Mouse (Mus musculus): Measurements from ENCODE around the gene Minos1. TPM values are rescaled to one million over a fixed set of nuclear protein-coding genes. Genes with fewer than 3 reads are reported as not detected.

Gene Minos1
- polyA plus RNA-seq, 1 experiment from 2014 or later: 421 TPM

DNA sequence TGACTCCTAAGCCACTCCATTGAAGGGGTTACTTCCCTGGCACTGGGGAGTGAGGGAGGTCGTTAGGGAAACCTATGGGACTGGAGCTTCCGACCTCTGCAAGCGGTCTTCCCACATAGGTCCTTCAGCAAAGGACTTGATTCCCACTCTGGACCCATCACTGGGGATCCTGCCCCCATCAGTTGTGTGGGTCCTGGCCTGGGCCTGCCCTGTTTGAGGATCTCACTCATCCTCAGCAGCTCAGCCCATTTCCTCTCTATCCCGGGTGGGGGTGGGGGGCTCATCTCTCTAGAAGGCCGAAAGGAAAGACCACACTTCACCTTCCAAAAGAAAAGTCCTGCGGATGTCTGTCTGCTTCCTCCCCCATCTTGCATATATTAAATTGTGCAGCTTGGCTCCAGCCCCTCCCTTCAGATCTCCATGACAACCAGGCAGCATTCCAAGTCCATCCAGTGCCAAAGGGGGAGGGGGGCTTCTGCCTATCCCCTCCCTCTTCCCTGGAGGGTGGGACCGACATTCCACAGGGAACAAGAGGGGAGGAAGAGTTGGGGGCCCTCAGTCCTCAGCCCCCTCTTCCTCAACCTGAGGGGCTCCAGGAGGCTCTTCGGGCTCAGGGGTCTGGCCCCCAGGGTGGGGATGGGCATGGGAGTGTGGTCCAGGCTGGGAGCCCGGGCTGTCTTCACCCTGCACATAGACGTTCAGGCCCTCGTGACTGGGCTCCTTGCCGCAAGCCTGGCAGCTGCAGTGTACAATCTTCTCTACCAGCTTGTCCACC, 47.9 kb downstream of the Minos1 start:
- ATAC-seq (ENCODE audit: low FRiP score): peak; percentile 79
- Histone ChIP-seq H3K36me3 (ENCODE audit: control insufficient read depth, insufficient read depth, low read length) (no peaks in the 10 kb centered on the region), H3K4me1 (ENCODE audit: control insufficient read depth, insufficient read depth, low read length) (peaks cover 14% of the 10 kb centered on the region), H3K9me3 (ENCODE audit: control insufficient read depth, low read length) (no peaks in the 10 kb centered on the region), H3K4me3 (ENCODE audit: low read depth, low read length) (no peak overlapping the region), H3K27me3 (ENCODE audit: control insufficient read depth, insufficient read depth, low read length) (no peaks in the 10 kb centered on the region), H3K4me2 (peak overlapping the region; percentile 18; the same call in 1 of the 2 replicates), H3K27ac (ENCODE audit: low read depth, low read length) (no peak overlapping the region), H3K9ac (ENCODE audit: low read length) (peak overlapping the region; percentile 35)
- peak; percentile 92 for DNase-seq (ENCODE audit: low spot score, missing footprints)
- WGBS: 23% methylated on average over 12 of the region's 12 CpGs

DNA sequence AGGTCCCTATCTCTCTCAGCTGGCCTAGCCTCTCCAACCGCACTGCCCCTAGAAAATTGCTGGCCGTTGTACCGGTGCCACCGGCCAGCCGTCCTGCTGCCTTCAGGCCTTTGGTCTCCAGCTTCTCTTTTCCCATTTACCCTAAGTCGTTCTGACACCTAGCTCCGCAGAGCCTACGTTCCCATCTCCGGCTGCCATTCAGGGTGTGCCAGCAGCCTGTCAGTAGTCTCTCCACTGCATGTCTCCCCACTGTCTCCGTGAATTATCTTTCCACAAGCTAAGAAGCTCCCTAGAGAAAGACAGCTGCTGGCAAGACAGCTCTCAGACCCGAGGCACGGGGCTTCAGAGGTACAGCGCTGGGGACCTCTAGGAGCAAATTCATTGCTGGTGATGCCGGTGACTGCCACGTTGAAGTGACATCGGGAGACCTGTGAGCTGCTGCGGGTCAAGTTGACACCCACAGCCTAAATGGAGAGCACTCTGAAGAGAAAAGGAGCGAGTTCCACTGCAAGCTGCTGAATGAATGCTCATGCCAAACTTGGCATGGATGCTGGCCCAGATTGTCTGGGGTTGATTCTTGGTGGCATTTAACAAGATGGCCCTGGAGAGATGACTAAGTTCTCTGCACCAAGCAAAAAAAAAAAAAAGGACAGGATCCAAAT, 49.5 kb downstream of the Minos1 start:
- Histone ChIP-seq H3K9me3 (ENCODE audit: control insufficient read depth, low read length) (no peaks in the 10 kb centered on the region), H3K36me3 (ENCODE audit: control insufficient read depth, insufficient read depth, low read length) (no peaks in the 10 kb centered on the region), H3K9ac (ENCODE audit: low read length) (no peak overlapping the region), H3K27me3 (ENCODE audit: control insufficient read depth, insufficient read depth, low read length) (peaks cover 10% of the 10 kb centered on the region), H3K27ac (ENCODE audit: low read depth, low read length) (no peak overlapping the region), H3K4me2 (no peak overlapping the region), H3K4me1 (ENCODE audit: control insufficient read depth, insufficient read depth, low read length) (peaks cover 14% of the 10 kb centered on the region), H3K4me3 (ENCODE audit: low read depth, low read length) (no peak overlapping the region)
- 78% methylated on average over 18 of the region's 18 CpGs for WGBS
- DNase-seq (ENCODE audit: low spot score, missing footprints) (no peak), ATAC-seq (ENCODE audit: low FRiP score) (no peak)

DNA sequence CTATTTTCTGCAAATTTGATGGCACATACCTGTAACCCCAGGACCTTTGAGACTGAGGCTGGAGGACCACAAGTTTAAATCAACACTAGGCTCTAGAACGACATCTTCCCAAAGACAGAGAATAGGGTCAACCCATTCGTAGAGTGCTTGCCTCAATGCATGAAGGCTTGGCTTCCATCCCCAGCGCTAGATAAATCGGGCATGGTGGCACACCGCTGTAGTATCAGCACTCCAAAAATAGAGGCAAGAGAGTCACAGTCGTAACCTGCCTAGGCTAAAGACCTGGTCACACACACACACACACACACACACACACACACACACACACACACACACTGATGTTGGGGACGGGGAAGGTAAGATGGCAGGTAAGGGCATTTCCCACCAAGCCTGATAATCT, 50.7 kb downstream of the Minos1 start:
- Histone ChIP-seq H3K27ac (ENCODE audit: low read depth, low read length) (no peak overlapping the region), H3K4me2 (no peak overlapping the region), H3K36me3 (ENCODE audit: control insufficient read depth, insufficient read depth, low read length) (no peaks in the 10 kb centered on the region), H3K27me3 (ENCODE audit: control insufficient read depth, insufficient read depth, low read length) (peaks cover 21% of the 10 kb centered on the region), H3K4me1 (ENCODE audit: control insufficient read depth, insufficient read depth, low read length) (peaks cover 19% of the 10 kb centered on the region), H3K4me3 (ENCODE audit: low read depth, low read length) (no peak overlapping the region), H3K9ac (ENCODE audit: low read length) (no peak overlapping the region), H3K9me3 (ENCODE audit: control insufficient read depth, low read length) (no peaks in the 10 kb centered on the region)
- 89% methylated on average over 7 of the region's 7 CpGs for WGBS
- ATAC-seq (ENCODE audit: low FRiP score): no peak
- DNase-seq (ENCODE audit: low spot score, missing footprints): no peak

DNA sequence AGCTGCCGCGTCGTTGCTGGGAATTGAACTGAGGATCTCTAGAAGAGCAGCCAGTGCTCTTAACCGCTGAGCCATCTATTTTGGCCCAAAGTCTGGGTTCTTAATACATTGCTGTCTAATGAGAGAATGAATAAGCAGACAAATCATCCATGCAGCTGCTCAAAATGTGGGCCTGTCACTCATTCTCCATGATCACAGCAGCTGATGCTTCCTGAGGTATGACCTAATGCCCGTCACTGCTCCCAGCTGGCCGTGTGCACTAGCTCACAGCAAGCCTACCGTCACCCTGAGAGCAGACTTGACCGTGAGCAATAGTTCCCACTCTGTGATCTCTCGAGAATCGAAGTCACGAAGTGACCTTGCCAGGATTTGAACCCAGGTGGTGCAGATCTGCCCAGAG, 51.5 kb downstream of the Minos1 start:
- 84% methylated on average over 11 of the region's 11 CpGs for WGBS
- no peak overlapping the region for H3K27ac ChIP-seq (ENCODE audit: low read depth, low read length)
- H3K4me3 ChIP-seq (ENCODE audit: low read depth, low read length): no peak overlapping the region
- no peaks in the 10 kb centered on the region for H3K36me3 ChIP-seq (ENCODE audit: control insufficient read depth, insufficient read depth, low read length)
- no peak overlapping the region for H3K4me2 ChIP-seq
- no peak for ATAC-seq (ENCODE audit: low FRiP score)
- no peaks in the 10 kb centered on the region for H3K9me3 ChIP-seq (ENCODE audit: control insufficient read depth, low read length)
- H3K27me3 ChIP-seq (ENCODE audit: control insufficient read depth, insufficient read depth, low read length): peaks cover 30% of the 10 kb centered on the region
- DNase-seq (ENCODE audit: low spot score, missing footprints): no peak
- no peak overlapping the region for H3K9ac ChIP-seq (ENCODE audit: low read length)
- H3K4me1 ChIP-seq (ENCODE audit: control insufficient read depth, insufficient read depth, low read length): peaks cover 23% of the 10 kb centered on the region

DNA sequence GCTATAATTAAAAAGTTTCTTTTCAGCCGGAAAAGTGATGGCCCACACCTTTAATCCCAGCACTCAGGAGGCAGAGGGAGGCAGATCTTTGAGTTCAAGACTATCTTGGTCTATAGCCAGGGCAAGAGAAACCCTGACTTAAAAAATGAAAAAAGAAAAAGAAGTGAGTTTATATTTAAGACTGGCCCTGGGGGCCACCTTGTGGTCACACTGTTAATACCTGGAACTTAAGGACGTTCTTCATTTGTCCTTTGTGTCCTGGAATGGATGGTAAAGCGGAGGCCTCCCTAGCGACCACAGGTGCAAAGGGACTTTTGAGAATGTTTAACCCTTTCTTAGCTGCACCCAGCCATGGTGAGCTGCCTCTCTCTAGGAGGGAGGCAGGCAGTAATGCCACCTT, 52.2 kb downstream of the Minos1 start:
- Histone ChIP-seq H3K27me3 (ENCODE audit: control insufficient read depth, insufficient read depth, low read length) (peaks cover 37% of the 10 kb centered on the region), H3K4me3 (ENCODE audit: low read depth, low read length) (no peak overlapping the region), H3K9me3 (ENCODE audit: control insufficient read depth, low read length) (no peaks in the 10 kb centered on the region), H3K36me3 (ENCODE audit: control insufficient read depth, insufficient read depth, low read length) (no peaks in the 10 kb centered on the region), H3K27ac (ENCODE audit: low read depth, low read length) (no peak overlapping the region), H3K4me2 (no peak overlapping the region), H3K9ac (ENCODE audit: low read length) (no peak overlapping the region), H3K4me1 (ENCODE audit: control insufficient read depth, insufficient read depth, low read length) (peaks cover 23% of the 10 kb centered on the region)
- WGBS: 18% methylated on average over 4 of the region's 4 CpGs
- no peak for ATAC-seq (ENCODE audit: low FRiP score)
- no peak for DNase-seq (ENCODE audit: low spot score, missing footprints)

DNA sequence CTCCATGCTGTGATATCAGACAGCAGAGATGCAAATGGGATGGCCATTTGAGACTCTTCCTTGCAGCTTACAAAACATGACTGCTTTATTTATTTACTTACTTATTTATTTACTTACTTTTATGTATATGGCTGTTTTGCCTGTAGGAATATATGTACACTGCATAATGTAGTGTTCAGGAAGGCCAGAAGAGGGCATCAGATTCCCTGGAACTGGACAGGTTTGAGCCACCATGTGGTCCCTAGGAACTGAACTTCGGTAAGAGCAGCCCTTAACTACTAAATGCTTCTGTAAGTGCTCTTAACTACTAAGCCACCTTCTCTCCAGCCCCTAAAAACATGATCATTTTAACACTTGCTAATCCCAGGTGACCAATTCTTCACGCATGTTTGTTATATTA, 52.6 kb downstream of the Minos1 start:
- no peaks in the 10 kb centered on the region for H3K9me3 ChIP-seq (ENCODE audit: control insufficient read depth, low read length)
- 32% methylated on average over 2 of the region's 2 CpGs for WGBS
- H3K27ac ChIP-seq (ENCODE audit: low read depth, low read length): no peak overlapping the region
- DNase-seq (ENCODE audit: low spot score, missing footprints) (no peak), ATAC-seq (ENCODE audit: low FRiP score) (no peak)
- peaks cover 41% of the 10 kb centered on the region for H3K27me3 ChIP-seq (ENCODE audit: control insufficient read depth, insufficient read depth, low read length)
- H3K36me3 ChIP-seq (ENCODE audit: control insufficient read depth, insufficient read depth, low read length): no peaks in the 10 kb centered on the region
- peaks cover 21% of the 10 kb centered on the region for H3K4me1 ChIP-seq (ENCODE audit: control insufficient read depth, insufficient read depth, low read length)
- H3K9ac ChIP-seq (ENCODE audit: low read length): no peak overlapping the region
- no peak overlapping the region for H3K4me2 ChIP-seq
- H3K4me3 ChIP-seq (ENCODE audit: low read depth, low read length): no peak overlapping the region

DNA sequence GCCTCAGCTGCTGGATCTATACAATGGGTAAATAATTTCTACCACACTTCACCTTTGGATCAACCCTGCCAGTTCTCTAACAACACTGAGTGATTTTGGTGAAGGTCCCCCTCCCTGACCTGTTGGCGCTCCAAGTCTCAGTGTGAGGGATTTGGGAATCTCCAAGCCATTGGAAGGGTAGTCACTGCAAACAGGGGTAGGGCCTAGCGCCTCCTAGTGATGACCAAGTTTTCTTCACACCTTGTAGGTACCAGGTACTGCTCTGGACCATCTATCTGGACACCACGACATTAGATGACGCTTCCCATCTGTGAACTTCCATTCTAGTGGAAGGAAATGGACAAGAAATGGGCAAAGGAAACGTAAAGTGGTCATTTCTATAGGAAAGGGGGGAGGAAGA, 55.0 kb downstream of the Minos1 start:
- H3K27me3 ChIP-seq (ENCODE audit: control insufficient read depth, insufficient read depth, low read length): peaks cover 51% of the 10 kb centered on the region
- H3K36me3 ChIP-seq (ENCODE audit: control insufficient read depth, insufficient read depth, low read length): no peaks in the 10 kb centered on the region
- no peak overlapping the region for H3K4me3 ChIP-seq (ENCODE audit: low read depth, low read length)
- H3K4me1 ChIP-seq (ENCODE audit: control insufficient read depth, insufficient read depth, low read length): peaks cover 9% of the 10 kb centered on the region
- ATAC-seq (ENCODE audit: low FRiP score) (no peak), DNase-seq (ENCODE audit: low spot score, missing footprints) (peak; percentile 80)
- H3K4me2 ChIP-seq: no peak overlapping the region
- 14% methylated on average over 5 of the region's 5 CpGs for WGBS
- H3K27ac ChIP-seq (ENCODE audit: low read depth, low read length): no peak overlapping the region
- no peaks in the 10 kb centered on the region for H3K9me3 ChIP-seq (ENCODE audit: control insufficient read depth, low read length)
- H3K9ac ChIP-seq (ENCODE audit: low read length): no peak overlapping the region

DNA sequence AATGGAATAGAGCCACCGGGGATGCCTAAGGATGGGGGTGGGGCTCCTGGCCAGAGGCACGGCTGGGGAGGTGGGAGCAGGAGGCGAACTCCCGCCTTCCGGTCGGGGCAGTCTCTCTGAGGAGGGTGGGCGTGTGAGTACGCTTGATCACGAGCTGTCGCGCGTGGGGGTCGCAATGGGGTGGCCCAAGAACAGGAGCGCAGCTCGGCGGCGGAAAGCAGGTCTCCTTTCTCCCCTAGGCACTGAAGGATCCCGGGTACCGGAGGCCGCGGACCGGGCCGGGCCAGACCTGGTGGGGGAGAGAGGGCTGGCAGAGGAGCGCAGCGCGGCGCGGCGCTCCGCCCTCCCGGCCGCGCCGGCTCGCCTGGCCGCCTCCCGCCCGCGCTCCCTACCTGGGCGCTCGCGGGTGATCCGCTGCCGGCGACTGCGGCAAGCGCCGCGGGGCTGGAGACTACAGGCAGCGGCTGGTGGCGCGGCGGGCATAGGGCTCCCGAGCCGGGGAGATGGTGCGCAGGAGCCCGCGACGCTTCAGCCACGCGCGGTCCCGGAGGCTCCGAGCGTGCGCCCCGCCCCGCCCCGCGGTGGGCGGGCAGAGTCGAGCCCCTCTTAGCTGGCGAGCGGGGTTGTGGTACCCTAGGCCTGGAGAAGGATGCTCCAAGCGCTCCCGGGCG, 55.7 kb downstream of the Minos1 start, which contains the start of gene Htr6:
Htr6 (minus strand) TSS at position 530 of the 671 bp plus-strand sequence.
- WGBS: under 1% methylated on average over 72 of the region's 77 CpGs
- 0 out of 2 replicates have a peak within 1 kb of the TSS, but pooled peaks have one; percentile 12 for H3K9ac ChIP-seq (ENCODE audit: low read length)
- H3K9me3 ChIP-seq (ENCODE audit: control insufficient read depth, low read length): no peaks in the 10 kb centered on the region
- ATAC-seq (ENCODE audit: low FRiP score): peak; percentile 33; the same call in 1 of the 2 replicates
- DNase-seq (ENCODE audit: low spot score, missing footprints): peak; percentile 86
- peaks cover 9% of the 10 kb centered on the region for H3K4me1 ChIP-seq (ENCODE audit: control insufficient read depth, insufficient read depth, low read length)
- peak within 1 kb of the TSS; percentile 61 for H3K4me2 ChIP-seq
- peaks cover 51% of the 10 kb centered on the region for H3K27me3 ChIP-seq (ENCODE audit: control insufficient read depth, insufficient read depth, low read length)
- no peak within 1 kb of the TSS for H3K27ac ChIP-seq (ENCODE audit: low read depth, low read length)
- H3K4me3 ChIP-seq (ENCODE audit: low read depth, low read length): peak within 1 kb of the TSS; percentile 40
- no peaks in the 10 kb centered on the region for H3K36me3 ChIP-seq (ENCODE audit: control insufficient read depth, insufficient read depth, low read length)

DNA sequence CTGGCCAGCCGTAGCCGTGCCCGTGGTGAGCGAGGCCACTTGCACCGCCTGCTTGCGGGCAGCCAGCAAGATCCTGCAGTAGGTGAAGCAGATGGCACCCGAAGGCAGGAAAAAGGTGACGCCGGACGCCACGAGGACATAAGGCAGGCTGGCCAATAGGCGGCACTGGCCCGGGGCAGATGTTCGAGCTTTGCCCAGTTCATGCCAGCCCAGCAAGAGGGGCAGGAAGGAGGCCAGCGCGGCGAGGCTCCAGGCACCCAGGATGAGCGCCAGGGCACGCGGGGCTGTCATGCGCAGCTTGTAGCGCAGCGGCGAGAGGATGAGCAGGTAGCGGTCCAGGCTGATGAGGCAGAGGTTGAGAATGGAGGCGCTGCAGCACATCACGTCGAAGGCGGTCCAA, 56.9 kb downstream of the Minos1 start:
- 16% methylated on average over 29 of the region's 29 CpGs for WGBS

More for the DNA sequence above, 56.9 kb downstream of the Minos1 start:
- no peak for ATAC-seq (ENCODE audit: low FRiP score)
- no peak overlapping the region for H3K9ac ChIP-seq (ENCODE audit: low read length)
- H3K27me3 ChIP-seq (ENCODE audit: control insufficient read depth, insufficient read depth, low read length): peaks cover 51% of the 10 kb centered on the region
- no peaks in the 10 kb centered on the region for H3K9me3 ChIP-seq (ENCODE audit: control insufficient read depth, low read length)
- no peak overlapping the region for H3K4me3 ChIP-seq (ENCODE audit: low read depth, low read length)
- H3K36me3 ChIP-seq (ENCODE audit: control insufficient read depth, insufficient read depth, low read length): no peaks in the 10 kb centered on the region
- H3K4me2 ChIP-seq: no peak overlapping the region
- H3K4me1 ChIP-seq (ENCODE audit: control insufficient read depth, insufficient read depth, low read length): peaks cover 9% of the 10 kb centered on the region
- H3K27ac ChIP-seq (ENCODE audit: low read depth, low read length): no peak overlapping the region
- no peak for DNase-seq (ENCODE audit: low spot score, missing footprints)

Measured in midbrain, embryonic 11.5 days (tissue).